9 mouse cellular contexts compared by ENCODE assay signal in genomic region chr7:83668724-83669123, GRCm38 (mm10). TPM values are rescaled to one million over a fixed set of nuclear protein-coding genes. Genes with fewer than 3 reads are reported as not detected.
DNase-seq lines count a peak whose midpoint lies in the region; ATAC-seq and TF ChIP-seq lines count a peak whose summit lies in the region.
"Had no signal": no experiment of that assay in that cellular context is flagged by ENCODE, and none has a peak within 500 bp of the region (broad histone marks: within the 10 kb centered on the region; RNA-seq: fewer than 3 reads in every experiment).

No protein-coding gene starts in this region.

- ATAC-seq in stomach, embryonic 16.5 days (ENCODE audit: insufficient read depth, low FRiP score) = peak; percentile 47; the same call in 1 of the 2 replicates

- 11% methylated on average over 1 of the region's 1 CpGs for WGBS in heart, embryonic 10.5 days
- 17% methylated on average over 1 of the region's 1 CpGs for WGBS in stomach, embryonic 16.5 days

- TF ChIP-seq POLR2A in ES-Bruce4 (IDR thresholded peaks at IDR 0.05; ENCODE audit: insufficient read depth, low read length) = no peak

- no peaks in the 10 kb centered on the region for H3K36me3 ChIP-seq in heart, embryonic 10.5 days
- no peaks in the 10 kb centered on the region for H3K36me3 ChIP-seq in ES-Bruce4 (ENCODE audit: control insufficient read depth, insufficient read depth, low read length, poor library complexity, severe bottlenecking)
- no peaks in the 10 kb centered on the region for H3K36me3 ChIP-seq in stomach, embryonic 16.5 days (ENCODE audit: control insufficient read depth, insufficient read depth, low read length)
- H3K36me3 ChIP-seq: G1E had no signal

- no peak overlapping the region for H3K9ac ChIP-seq in ES-Bruce4 (ENCODE audit: low read depth, poor library complexity, severe bottlenecking)
- H3K9ac ChIP-seq in stomach, embryonic 16.5 days (ENCODE audit: low read length) = no peak overlapping the region

- H3K9me3 ChIP-seq in heart, embryonic 10.5 days = no peaks in the 10 kb centered on the region
- no peaks in the 10 kb centered on the region for H3K9me3 ChIP-seq in ES-Bruce4 (replicated peaks; ENCODE audit: control insufficient read depth, insufficient read depth, low read length, poor library complexity, severe bottlenecking)
- no peaks in the 10 kb centered on the region for H3K9me3 ChIP-seq in stomach, embryonic 16.5 days (replicated peaks; ENCODE audit: control insufficient read depth, low read length)
- H3K9me3 ChIP-seq: G1E had no signal

- no peak overlapping the region for H3K4me3 ChIP-seq in heart, embryonic 10.5 days
- H3K4me3 ChIP-seq in ES-Bruce4 (ENCODE audit: low read depth, low read length) = no peak overlapping the region
- no peak overlapping the region for H3K4me3 ChIP-seq in layer of hippocampus, adult 2 months
- no peak overlapping the region for H3K4me3 ChIP-seq in stomach, embryonic 16.5 days (replicated peaks; ENCODE audit: low read length)

- H3K27me3 ChIP-seq in heart, embryonic 10.5 days (ENCODE audit: insufficient read depth, poor library complexity, severe bottlenecking) = peaks cover 6% of the 10 kb centered on the region; the same call in 1 of the 2 replicates
- no peaks in the 10 kb centered on the region; the same call in 1 of the 2 replicates for H3K27me3 ChIP-seq in ES-Bruce4 (ENCODE audit: control insufficient read depth, insufficient read depth, low read length, poor library complexity, severe bottlenecking)
- H3K27me3 ChIP-seq in stomach, embryonic 16.5 days (ENCODE audit: control insufficient read depth, insufficient read depth, low read length) = no peaks in the 10 kb centered on the region

- H3K27ac ChIP-seq in heart, embryonic 10.5 days = no peak overlapping the region
- H3K27ac ChIP-seq in ES-Bruce4 (ENCODE audit: insufficient read depth, low read length) = no peak overlapping the region
- H3K27ac ChIP-seq in layer of hippocampus, adult 2 months = 0 out of 2 replicates have a peak overlapping the region, but pooled peaks have one; percentile 14
- no peak overlapping the region for H3K27ac ChIP-seq in stomach, embryonic 16.5 days (ENCODE audit: low read length)

- peak; percentile 92 for DNase-seq in heart, adult 11 months
- no peak for DNase-seq in heart, embryonic 10.5 days (ENCODE audit: low spot score)
- peak; percentile 82 to 83 for DNase-seq in cerebellum, postnatal 10 days
- peak; percentile 37 to 60 for DNase-seq in frontal cortex, postnatal 14 days (ENCODE audit: low spot score in 2 of 2)
- peak; percentile 65 to 70 for DNase-seq in layer of hippocampus, adult 2 months (ENCODE audit: low spot score in 2 of 2)
- DNase-seq in mesoderm, embryonic 11.5 days (ENCODE audit: low read depth, low spot score) = peak; percentile 63

- H3K4me1 ChIP-seq in heart, embryonic 10.5 days = no peaks in the 10 kb centered on the region
- no peaks in the 10 kb centered on the region for H3K4me1 ChIP-seq in ES-Bruce4 (ENCODE audit: control insufficient read depth, insufficient read depth, low read length)
- no peaks in the 10 kb centered on the region for H3K4me1 ChIP-seq in stomach, embryonic 16.5 days (ENCODE audit: control insufficient read depth, insufficient read depth, low read length)

- H3K4me2 ChIP-seq in stomach, embryonic 16.5 days (ENCODE audit: low read depth, low read length) = no peak overlapping the region

- TF ChIP-seq CTCF in ES-Bruce4 (IDR thresholded peaks at IDR 0.05; ENCODE audit: low read depth, low read length) = peak; percentile 61
- TF ChIP-seq CTCF in layer of hippocampus, adult 2 months (conservative IDR thresholded peaks at IDR 0.05) = peak; percentile 98

- no peak for TF ChIP-seq EP300 in ES-Bruce4 (IDR thresholded peaks at IDR 0.05; ENCODE audit: insufficient read depth, low read depth, low read length)

RNA-seq across cellular contexts. Expression of gene Stard5, which starts 37.0 kb away (rescaled TPM):
- 28.9 and 31.9 TPM in 2 replicates for polyA plus RNA-seq in heart, embryonic 10.5 days (2016; fragmentation: Nextera tagmentation; extraction: Ambion mirVana)
- polyA plus RNA-seq in ES-Bruce4 (2011; ENCODE audit: insufficient read depth, insufficient read length, low read depth, missing spikeins) = 15.0 and 16.0 TPM in 2 replicates
- 10 to 100 TPM; 18.3 to 18.5 TPM for total RNA-seq in layer of hippocampus, adult 2 months (2021)
- polyA plus RNA-seq in stomach, embryonic 16.5 days (2015; fragmentation: Nextera tagmentation; extraction: Ambion mirVana) = 27.1 and 27.3 TPM in 2 replicates
